Mouse (Mus musculus) C2C12 (cell line): ENCODE data around the gene Asah2.

ENCODE experiments used
- CEBPB ChIP-seq: IDR thresholded peaks from one replicate; pipeline ENCODE4 v1.6.1; 2011; ENCODE audit warnings: low read depth, mild to moderate bottlenecking, control low read depth, moderate library complexity
- CTCF ChIP-seq: IDR thresholded peaks from one replicate; pipeline ENCODE4 v1.5.1; 2011; ENCODE audit not compliant: control insufficient read depth, insufficient read depth, insufficient read length
- FOSL1 ChIP-seq: IDR thresholded peaks from one replicate; pipeline ENCODE4 v1.8.0; 2011; ENCODE audit warnings: mild to moderate bottlenecking, low read length; ENCODE audit not compliant: poor library complexity, insufficient read depth, severe bottlenecking
- MAX ChIP-seq: IDR thresholded peaks from one replicate; pipeline ENCODE4 v1.6.1; 2011; ENCODE audit warnings: mild to moderate bottlenecking, control low read depth
- MYOD1 ChIP-seq: IDR thresholded peaks from one replicate; pipeline ENCODE4 v1.6.1; 2011; ENCODE audit warnings: low read depth; ENCODE audit not compliant: control insufficient read depth, insufficient read length
- MYOG ChIP-seq: IDR thresholded peaks from one replicate; pipeline ENCODE4 v1.6.1; 2011; ENCODE audit not compliant: control insufficient read depth, insufficient read length; ENCODE audit errors: extremely low read depth
- USF1 ChIP-seq: IDR thresholded peaks from one replicate; pipeline ENCODE4 v1.6.1; 2011; ENCODE audit warnings: low read depth, mild to moderate bottlenecking, control low read depth, moderate library complexity

GRCm38 (mm10) chr19:31954267-31954666, 153.7 kb downstream of the Asah2 start:
- TF ChIP-seq CTCF (no peak), MYOD1 (no peak), USF1 (no peak), MAX (no peak), FOSL1 (no peak), CEBPB (no peak), MYOG (no peak)
